In genomic region chr2:71475760-71476159, GRCm38 (mm10) we compare ENCODE assay signal across 24 mouse cellular contexts. TPM values are rescaled to one million over a fixed set of nuclear protein-coding genes. Genes with fewer than 3 reads are reported as not detected.
DNase-seq lines count a peak whose midpoint lies in the region; ATAC-seq lines count a peak whose summit lies in the region.
"Had no signal": no experiment of that assay in that cellular context is flagged by ENCODE, and none has a peak within 500 bp of the region (broad histone marks: within the 10 kb centered on the region; RNA-seq: fewer than 3 reads in every experiment).

No protein-coding gene starts in this region.

- no peak for DNase-seq in limb, embryonic 10.5 days (ENCODE audit: low spot score)
- DNase-seq in cerebellum, adult 8-10 months, result no peak
- DNase-seq: adrenal gland, adult 2 months; adrenal gland, postnatal 14 days; cerebellum, adult 11 months; cerebellum, adult 2 months; cerebellum, postnatal 36 days; embryo, embryonic 11 days; gastrocnemius, postnatal 25 days; heart, adult 18-20 months had no signal

- 0 out of 2 replicates have a peak, but pooled peaks cover 4% of the 10 kb centered on the region for H3K9me3 ChIP-seq in limb, embryonic 12.5 days
- no peaks in the 10 kb centered on the region for H3K9me3 ChIP-seq in limb, embryonic 10.5 days (replicated peaks)
- H3K9me3 ChIP-seq in embryonic facial prominence, embryonic 12.5 days, result no peaks in the 10 kb centered on the region
- H3K9me3 ChIP-seq in embryonic facial prominence, embryonic 15.5 days (replicated peaks), result no peaks in the 10 kb centered on the region
- 0 out of 2 replicates have a peak, but pooled peaks cover 3% of the 10 kb centered on the region for H3K9me3 ChIP-seq in liver, embryonic 12.5 days (replicated peaks)
- H3K9me3 ChIP-seq: hindbrain, embryonic 12.5 days; hindbrain, embryonic 15.5 days had no signal

- 68% methylated on average over 4 of the region's 4 CpGs for WGBS in limb, embryonic 12.5 days
- WGBS in limb, embryonic 10.5 days, result 88% methylated on average over 4 of the region's 4 CpGs
- 55% methylated on average over 4 of the region's 4 CpGs for WGBS in embryonic facial prominence, embryonic 12.5 days
- 39% methylated on average over 4 of the region's 4 CpGs for WGBS in embryonic facial prominence, embryonic 15.5 days
- WGBS in liver, embryonic 12.5 days (ENCODE audit: insufficient replicate concordance), result 91% methylated on average over 4 of the region's 4 CpGs

- no peak for ATAC-seq in limb, embryonic 12.5 days (ENCODE audit: insufficient number of reproducible peaks, insufficient read depth, low FRiP score, low TSS enrichment, low read depth)
- ATAC-seq in embryonic facial prominence, embryonic 12.5 days (ENCODE audit: insufficient number of reproducible peaks, insufficient read depth, low FRiP score, low TSS enrichment), result no peak
- no peak; the same call in 1 of the 2 replicates for ATAC-seq in embryonic facial prominence, embryonic 15.5 days (ENCODE audit: insufficient number of reproducible peaks, low FRiP score, low TSS enrichment, low read depth)
- no peak for ATAC-seq in liver, embryonic 12.5 days
- no peak for ATAC-seq in erythroblast, adult 5-6 weeks (replicated peaks; ENCODE audit: low FRiP score, poor library complexity, severe bottlenecking)
- ATAC-seq: CD4-positive, CD25-positive, alpha-beta regulatory T cell, adult 4 months; forebrain, embryonic 14.5 days; intestine, postnatal 0 days had no signal

- H3K4me1 ChIP-seq in limb, embryonic 12.5 days (replicated peaks), result peaks cover 33% of the 10 kb centered on the region
- H3K4me1 ChIP-seq in limb, embryonic 10.5 days, result peaks cover 28% of the 10 kb centered on the region
- H3K4me1 ChIP-seq in embryonic facial prominence, embryonic 12.5 days, result peaks cover 45% of the 10 kb centered on the region
- peaks cover 26% of the 10 kb centered on the region for H3K4me1 ChIP-seq in embryonic facial prominence, embryonic 15.5 days
- peaks cover 31% of the 10 kb centered on the region for H3K4me1 ChIP-seq in liver, embryonic 12.5 days

- no peak overlapping the region for H3K9ac ChIP-seq in limb, embryonic 12.5 days (replicated peaks)
- H3K9ac ChIP-seq in embryonic facial prominence, embryonic 12.5 days, result no peak overlapping the region
- no peak overlapping the region for H3K9ac ChIP-seq in embryonic facial prominence, embryonic 15.5 days
- no peak overlapping the region for H3K9ac ChIP-seq in liver, embryonic 12.5 days
- H3K9ac ChIP-seq: hindbrain, embryonic 12.5 days; hindbrain, embryonic 15.5 days had no signal

- H3K4me2 ChIP-seq in limb, embryonic 12.5 days, result no peak overlapping the region
- no peak overlapping the region for H3K4me2 ChIP-seq in embryonic facial prominence, embryonic 12.5 days (replicated peaks)
- H3K4me2 ChIP-seq in embryonic facial prominence, embryonic 15.5 days (replicated peaks), result no peak overlapping the region
- no peak overlapping the region for H3K4me2 ChIP-seq in liver, embryonic 12.5 days
- H3K4me2 ChIP-seq: hindbrain, embryonic 12.5 days; hindbrain, embryonic 15.5 days had no signal

- H3K27me3 ChIP-seq in limb, embryonic 12.5 days, result no peaks in the 10 kb centered on the region
- no peaks in the 10 kb centered on the region for H3K27me3 ChIP-seq in limb, embryonic 10.5 days (ENCODE audit: low read depth, poor library complexity, severe bottlenecking)
- H3K27me3 ChIP-seq in embryonic facial prominence, embryonic 12.5 days, result no peaks in the 10 kb centered on the region
- H3K27me3 ChIP-seq in embryonic facial prominence, embryonic 15.5 days, result no peaks in the 10 kb centered on the region
- H3K27me3 ChIP-seq in liver, embryonic 12.5 days (replicated peaks), result no peaks in the 10 kb centered on the region
- H3K27me3 ChIP-seq: hindbrain, embryonic 12.5 days; hindbrain, embryonic 15.5 days had no signal

- H3K27ac ChIP-seq in limb, embryonic 12.5 days, result 0 out of 2 replicates have a peak overlapping the region, but pooled peaks have one; percentile 14
- no peak overlapping the region for H3K27ac ChIP-seq in limb, embryonic 10.5 days
- H3K27ac ChIP-seq in embryonic facial prominence, embryonic 12.5 days, result peak overlapping the region; percentile 78
- H3K27ac ChIP-seq in embryonic facial prominence, embryonic 15.5 days (replicated peaks), result peak overlapping the region; percentile 58
- H3K27ac ChIP-seq in liver, embryonic 12.5 days, result no peak overlapping the region
- H3K27ac ChIP-seq: hindbrain, embryonic 12.5 days; hindbrain, embryonic 15.5 days had no signal

- H3K4me3 ChIP-seq in limb, embryonic 12.5 days (replicated peaks), result no peak overlapping the region
- H3K4me3 ChIP-seq in limb, embryonic 10.5 days, result no peak overlapping the region
- no peak overlapping the region for H3K4me3 ChIP-seq in embryonic facial prominence, embryonic 12.5 days
- no peak overlapping the region for H3K4me3 ChIP-seq in embryonic facial prominence, embryonic 15.5 days (replicated peaks)
- no peak overlapping the region for H3K4me3 ChIP-seq in liver, embryonic 12.5 days
- H3K4me3 ChIP-seq: hindbrain, embryonic 12.5 days; hindbrain, embryonic 15.5 days had no signal

- no peaks in the 10 kb centered on the region for H3K36me3 ChIP-seq in limb, embryonic 12.5 days
- H3K36me3 ChIP-seq in limb, embryonic 10.5 days, result no peaks in the 10 kb centered on the region
- H3K36me3 ChIP-seq in embryonic facial prominence, embryonic 12.5 days, result no peaks in the 10 kb centered on the region
- no peaks in the 10 kb centered on the region for H3K36me3 ChIP-seq in embryonic facial prominence, embryonic 15.5 days
- H3K36me3 ChIP-seq in liver, embryonic 12.5 days, result peaks cover 9% of the 10 kb centered on the region; the same call in 1 of the 2 replicates
- H3K36me3 ChIP-seq: hindbrain, embryonic 12.5 days; hindbrain, embryonic 15.5 days had no signal

RNA-seq across cellular contexts. Expression of gene Metap1d, which starts 22.7 kb away (rescaled TPM):
- 42.8 and 43.3 TPM in 2 replicates for polyA plus RNA-seq in limb, embryonic 12.5 days (2016; fragmentation: Nextera tagmentation; extraction: Ambion mirVana)
- 21.4 and 28.8 TPM in 2 replicates for polyA plus RNA-seq in limb, embryonic 10.5 days (2016; fragmentation: Nextera tagmentation; extraction: Ambion mirVana)
- 46.8 and 48.7 TPM in 2 replicates for polyA plus RNA-seq in embryonic facial prominence, embryonic 12.5 days (2016; fragmentation: Nextera tagmentation; extraction: Ambion mirVana)
- polyA plus RNA-seq in embryonic facial prominence, embryonic 15.5 days (2015; fragmentation: Nextera tagmentation; extraction: Ambion mirVana), result 42.5 and 44.8 TPM in 2 replicates
- 27.1 and 30.2 TPM in 2 replicates for polyA plus RNA-seq in liver, embryonic 12.5 days (2016; fragmentation: Nextera tagmentation; extraction: Ambion mirVana)
- 1.3 and 6.3 TPM in 2 replicates for total RNA-seq in erythroblast, adult 5-6 weeks (2015; ENCODE audit: low replicate concordance)
- total RNA-seq in erythroblast, adult 5-6 weeks (2017; ENCODE audit: low replicate concordance), result 5.9 and 8.4 TPM in 2 replicates

RNA-seq across cellular contexts. Expression of gene Dlx1, which starts 52.2 kb away (rescaled TPM):
- polyA plus RNA-seq in limb, embryonic 12.5 days (2016; fragmentation: Nextera tagmentation; extraction: Ambion mirVana), result 5.6 and 6.3 TPM in 2 replicates
- 5.7 and 9.0 TPM in 2 replicates for polyA plus RNA-seq in limb, embryonic 10.5 days (2016; fragmentation: Nextera tagmentation; extraction: Ambion mirVana)
- polyA plus RNA-seq in embryonic facial prominence, embryonic 12.5 days (2016; fragmentation: Nextera tagmentation; extraction: Ambion mirVana), result 65.4 and 87.0 TPM in 2 replicates
- 9.7 and 12.5 TPM in 2 replicates for polyA plus RNA-seq in embryonic facial prominence, embryonic 15.5 days (2015; fragmentation: Nextera tagmentation; extraction: Ambion mirVana)
- 0.19 and 0.23 TPM in 2 replicates for polyA plus RNA-seq in liver, embryonic 12.5 days (2016; fragmentation: Nextera tagmentation; extraction: Ambion mirVana)
- total RNA-seq in erythroblast, adult 5-6 weeks (2015; ENCODE audit: low replicate concordance), result not detected in 2 replicates
- total RNA-seq in erythroblast, adult 5-6 weeks (2017; ENCODE audit: low replicate concordance), result not detected in 2 replicates
- total RNA-seq: hematopoietic stem cell, adult 5-6 weeks had no signal
- polyA plus RNA-seq: CD4-positive, CD25-positive, alpha-beta regulatory T cell, adult 4 months; gonadal fat pad, adult 2 months; heart, embryonic 14.5 days; heart, postnatal 0 days had no signal

Comparison
In these comparisons a context has a peak if more than half of its experiments do, and no peak if none do; other contexts are left out.
1. H3K27ac ChIP-seq: peak in limb, embryonic 12.5 days (single experiment), embryonic facial prominence, embryonic 12.5 days (single experiment) and embryonic facial prominence, embryonic 15.5 days (single experiment); none in limb, embryonic 10.5 days (single experiment) and liver, embryonic 12.5 days (single experiment).